Mouse (Mus musculus): ENCODE data around the gene Erlec1.

DNA sequence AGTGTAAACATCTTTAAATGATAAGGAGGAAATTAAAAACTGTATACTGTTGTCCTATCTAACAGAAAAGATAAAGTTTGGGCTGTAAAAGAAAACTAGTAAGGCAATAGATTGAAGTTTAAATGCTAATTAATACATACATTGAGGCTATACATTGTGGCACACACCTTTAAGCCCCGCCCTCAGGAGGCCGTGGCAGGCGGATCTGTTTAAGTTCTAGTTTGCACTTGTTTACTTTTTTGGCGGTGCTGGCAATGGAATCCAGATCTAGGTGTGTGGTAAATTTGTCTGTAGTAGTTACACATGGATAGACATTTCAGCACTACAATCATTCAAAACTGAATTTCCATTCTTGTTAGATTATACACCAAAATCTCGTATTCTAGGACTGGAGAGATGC lies 1.3 kb downstream of the Erlec1 start:
- no peak for TF ChIP-seq CTCF (IDR thresholded peaks at IDR 0.05; ENCODE audit: low read depth, low read length)
- no peak for TF ChIP-seq POLR2A (IDR thresholded peaks at IDR 0.05; ENCODE audit: insufficient read depth, low read length)
